12 mouse cellular contexts compared by ENCODE assay signal in genomic region chr9:52244081-52244480, GRCm38 (mm10).
A peak's percentile ranks its signal among the peaks of the same experiment; 100 is the strongest.
DNase-seq lines count a peak whose midpoint lies in the region; ATAC-seq and TF ChIP-seq lines count a peak whose summit lies in the region.
"Had no signal": no experiment of that assay in that cellular context is flagged by ENCODE, and none has a peak within 500 bp of the region (broad histone marks: within the 10 kb centered on the region; RNA-seq: fewer than 3 reads in every experiment).

No protein-coding gene starts in this region.

- peaks cover 20% of the 10 kb centered on the region for H3K4me1 ChIP-seq in heart, embryonic 13.5 days
- H3K4me1 ChIP-seq in lung, adult 2 months (ENCODE audit: control insufficient read depth, insufficient read depth, low read length), result no peaks in the 10 kb centered on the region

- TF ChIP-seq CTCF in lung, adult 2 months (IDR thresholded peaks at IDR 0.05; ENCODE audit: insufficient read depth, low read length), result no peak

- 31% methylated on average over 12 of the region's 12 CpGs for WGBS in heart, embryonic 13.5 days
- WGBS in lung, adult 2 months, result 64% methylated on average over 12 of the region's 12 CpGs

- H3K9ac ChIP-seq in heart, embryonic 13.5 days, result no peak overlapping the region
- H3K9ac ChIP-seq: liver, embryonic 14.5 days had no signal

- no peaks in the 10 kb centered on the region for H3K36me3 ChIP-seq in heart, embryonic 13.5 days

- intact Hi-C loops in left cerebral cortex, postnatal 25 days (cut with DNase I), result no loop called here
- intact Hi-C loops in gastrocnemius, postnatal 14 days (cut with DNase I; ENCODE audit: low total_unique reads), result no loop called here

- no peak for ATAC-seq in heart, embryonic 13.5 days (ENCODE audit: extremely low read depth, insufficient number of reproducible peaks, low FRiP score, low TSS enrichment)
- no peak for ATAC-seq in inflammation-experienced regulatory T-cells, adult 6 months

- peak overlapping the region; percentile 41 for H3K4me2 ChIP-seq in heart, embryonic 13.5 days

- TF ChIP-seq POLR2A in lung, adult 2 months (IDR thresholded peaks at IDR 0.05; ENCODE audit: borderline replicate concordance, extremely low read depth, low read depth, low read length), result no peak

- H3K4me3 ChIP-seq in heart, embryonic 13.5 days, result no peak overlapping the region
- H3K4me3 ChIP-seq in lung, adult 2 months (replicated peaks; ENCODE audit: extremely low read depth, low read depth, low read length), result no peak overlapping the region

- H3K27me3 ChIP-seq in heart, embryonic 13.5 days (replicated peaks), result no peaks in the 10 kb centered on the region

- DNase-seq in heart, postnatal 4 days, result no peak
- DNase-seq in 416B (ENCODE audit: low read depth) (peak; percentile 78), MEL-GATA-1-ER (ENCODE audit: extremely low read depth, low read depth) (peak; percentile 43)
- DNase-seq in left cerebral cortex, postnatal 25 days (ENCODE audit: low spot score in 2 of 2), result peak; percentile 19 to 76
- DNase-seq in lung, adult 2 months, result no peak
- no peak for DNase-seq in gastrocnemius, postnatal 14 days
- DNase-seq: cerebellum, postnatal 14 days; lung, postnatal 36 days; thymus, adult 18-20 months had no signal

- no peak overlapping the region for H3K27ac ChIP-seq in heart, embryonic 13.5 days (replicated peaks)
- H3K27ac ChIP-seq: liver, embryonic 14.5 days had no signal

- no peaks in the 10 kb centered on the region for H3K9me3 ChIP-seq in heart, embryonic 13.5 days

Comparison
In these comparisons a context has a peak if more than half of its experiments do, and no peak if none do; other contexts are left out.
1. DNase-seq: peak in 416B (single experiment), MEL-GATA-1-ER (single experiment) and left cerebral cortex, postnatal 25 days (2 of 2); none in heart, postnatal 4 days (single experiment), lung, adult 2 months (single experiment) and gastrocnemius, postnatal 14 days (single experiment).